Mouse (Mus musculus): ENCODE measurements around the gene Il1rapl2. TPM values are rescaled to one million over a fixed set of nuclear protein-coding genes. Genes with fewer than 3 reads are reported as not detected.

The Il1rapl2 gene
- not detected in 2 replicates for total RNA-seq (2012; rRNA removed)
- not detected in 2 replicates for total RNA-seq (2014; rRNA removed)
- not detected in 2 replicates for polyA plus RNA-seq (2012; ENCODE audit: insufficient read length, low read depth)

DNA sequence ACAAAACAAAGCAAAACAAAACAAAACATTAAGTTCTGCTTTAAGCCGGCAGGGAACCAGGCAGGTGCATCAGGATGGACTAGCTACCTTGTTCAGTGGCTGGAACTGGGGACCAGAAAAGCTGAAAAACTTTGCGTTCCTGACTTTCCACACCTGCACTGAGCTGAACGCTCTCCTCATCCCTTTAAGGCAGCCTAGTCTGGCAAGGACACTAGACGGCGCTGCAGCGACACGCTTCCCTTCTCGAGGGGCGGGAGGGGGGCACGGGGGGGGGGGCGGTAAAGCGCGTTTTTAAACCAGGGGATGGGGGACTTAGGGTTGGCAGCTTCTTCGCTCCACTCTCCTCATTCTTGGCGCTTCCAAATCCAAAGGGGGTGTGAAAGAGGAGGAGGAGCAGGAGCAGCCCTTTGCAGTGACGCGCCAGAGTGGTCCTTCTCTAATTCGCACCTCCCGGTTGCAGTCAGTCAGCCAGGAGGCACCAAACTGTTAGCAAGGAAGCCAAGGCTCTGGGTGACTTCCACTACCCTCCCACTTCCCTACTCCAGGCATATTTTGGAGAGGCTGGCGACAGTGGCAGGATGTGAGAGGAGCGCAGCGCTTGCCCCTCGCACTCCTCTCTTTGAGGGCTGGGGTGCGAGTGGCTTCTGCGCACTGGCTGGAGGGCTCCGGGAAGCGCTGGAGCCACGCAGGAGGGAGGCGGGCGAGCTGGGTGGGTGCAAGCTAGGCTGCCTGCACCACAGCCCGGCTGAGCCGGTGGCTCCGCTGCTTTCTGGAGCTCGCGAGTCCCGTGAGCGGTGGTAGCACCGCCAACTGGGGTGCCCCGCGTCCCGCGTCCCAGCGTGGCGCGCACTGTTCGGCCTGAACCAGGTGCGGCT is at the start of gene Il1rapl2:
Gene Il1rapl2 (plus strand): TSS at position 288 of the 875 bp plus-strand sequence.
- Histone ChIP-seq H3K9me3 (replicated peaks; ENCODE audit: low read length) (no peaks in the 10 kb centered on the region), H3K27ac (ENCODE audit: insufficient read depth, low read depth) (no peak within 1 kb of the TSS), H3K9ac (ENCODE audit: insufficient read depth, low read depth) (no peak within 1 kb of the TSS), H3K4me2 (ENCODE audit: insufficient read depth, low read depth, poor library complexity, severe bottlenecking) (no peak within 1 kb of the TSS), H3K4me1 (ENCODE audit: control insufficient read depth in 1 of 2, insufficient read depth in 2 of 2) (no peaks in the 10 kb centered on the region), H3K27me3 (replicated peaks) (no peaks in the 10 kb centered on the region), H3K36me3 (replicated peaks in 1 of 2; ENCODE audit: control insufficient read depth in 1 of 2, insufficient read depth in 1 of 2, low read length in 1 of 2) (no peaks in the 10 kb centered on the region), H3K4me3 (replicated peaks in 1 of 3; ENCODE audit: low read depth in 2 of 3, low read length in 2 of 3, poor library complexity in 1 of 3) (no peak within 1 kb of the TSS), H3K79me2 (replicated peaks; ENCODE audit: control insufficient read depth, extremely low read depth, insufficient read depth, poor library complexity, severe bottlenecking) (no peaks in the 10 kb centered on the region)
- TF ChIP-seq ZC3H11A (IDR thresholded peaks at IDR 0.05; ENCODE audit: low read depth, low read length), result no peak
- TF ChIP-seq USF2 (conservative IDR thresholded peaks at IDR 0.05; ENCODE audit: low read depth, low read length), result no peak
- TF ChIP-seq CTCF (conservative IDR thresholded peaks at IDR 0.05 in 1 of 2, IDR thresholded peaks at IDR 0.05 in 1 of 2; ENCODE audit: low read depth in 2 of 2, low read length in 2 of 2), result no peak
- TF ChIP-seq BHLHE40 (IDR thresholded peaks at IDR 0.05; ENCODE audit: low read depth, low read length), result no peak
- no peak for TF ChIP-seq ZMIZ1 (IDR thresholded peaks at IDR 0.05; ENCODE audit: low read depth, low read length)
- no peak for TF ChIP-seq JUND (conservative IDR thresholded peaks at IDR 0.05; ENCODE audit: low read depth, low read length)
- TF ChIP-seq PAX5 (IDR thresholded peaks at IDR 0.05; ENCODE audit: low read length), result no peak
- TF ChIP-seq POLR2AphosphoS2 (IDR thresholded peaks at IDR 0.05; ENCODE audit: low read depth, low read length), result no peak
- TF ChIP-seq ZNF384 (IDR thresholded peaks at IDR 0.05; ENCODE audit: low read depth, low read length), result no peak
- TF ChIP-seq CHD1 (IDR thresholded peaks at IDR 0.05; ENCODE audit: low read depth, low read length), result no peak
- TF ChIP-seq MEF2A (IDR thresholded peaks at IDR 0.05; ENCODE audit: borderline replicate concordance, low read depth, low read length), result no peak
- no peak for TF ChIP-seq ZKSCAN1 (IDR thresholded peaks at IDR 0.05; ENCODE audit: borderline replicate concordance, low read depth, low read length)
- no peak for TF ChIP-seq RCOR1 (conservative IDR thresholded peaks at IDR 0.05; ENCODE audit: low read depth, low read length)
- TF ChIP-seq E2F4 (IDR thresholded peaks at IDR 0.05; ENCODE audit: insufficient replicate concordance, low read depth, low read length), result no peak
- TF ChIP-seq USF1 (IDR thresholded peaks at IDR 0.05; ENCODE audit: low read depth, low read length), result no peak
- DNase-seq (ENCODE audit: extremely low read depth), result no peak
- dilution Hi-C loops (cut with MboI; ENCODE audit: extremely low pct_ligation_motif_present, extremely low pct_unique_long_range_greater_than_20kb, low sequenced_read_pairs) (no loop called here), in situ Hi-C loops (cut with MboI; ENCODE audit: low pct_ligation_motif_present, low pct_unique_long_range_greater_than_20kb, low sequenced_read_pairs) (no loop called here)

- Histone ChIP-seq H3K27ac (ENCODE audit: insufficient read depth, low read depth) (no peak overlapping the region), H3K36me3 (replicated peaks in 1 of 2; ENCODE audit: control insufficient read depth in 1 of 2, insufficient read depth in 1 of 2, low read length in 1 of 2) (no peaks in the 10 kb centered on the region), H3K27me3 (replicated peaks) (no peaks in the 10 kb centered on the region), H3K9me3 (replicated peaks; ENCODE audit: low read length) (no peaks in the 10 kb centered on the region), H3K4me3 (replicated peaks in 1 of 3; ENCODE audit: low read depth in 2 of 3, low read length in 2 of 3, poor library complexity in 1 of 3) (no peak overlapping the region), H3K4me1 (ENCODE audit: control insufficient read depth in 1 of 2, insufficient read depth in 2 of 2) (no peaks in the 10 kb centered on the region), H3K79me2 (replicated peaks; ENCODE audit: control insufficient read depth, extremely low read depth, insufficient read depth, poor library complexity, severe bottlenecking) (no peaks in the 10 kb centered on the region), H3K4me2 (ENCODE audit: insufficient read depth, low read depth, poor library complexity, severe bottlenecking) (no peak overlapping the region), H3K9ac (ENCODE audit: insufficient read depth, low read depth) (no peak overlapping the region)
- dilution Hi-C loops (cut with MboI; ENCODE audit: extremely low pct_ligation_motif_present, extremely low pct_unique_long_range_greater_than_20kb, low sequenced_read_pairs), result no loop called here
- peak; percentile 68; the same call in 1 of the 2 replicates for TF ChIP-seq MAFK (IDR thresholded peaks at IDR 0.05; ENCODE audit: insufficient replicate concordance, low read length)
- TF ChIP-seq CHD1 (IDR thresholded peaks at IDR 0.05; ENCODE audit: low read depth, low read length), result no peak
- no peak for DNase-seq (ENCODE audit: extremely low read depth)
- in situ Hi-C loops (cut with MboI; ENCODE audit: low pct_ligation_motif_present, low pct_unique_long_range_greater_than_20kb, low sequenced_read_pairs), result no loop called here
These were observed 22.1 kb upstream of the Il1rapl2 start for GRCm38 (mm10) chrX:137548348-137548747.

All from CH12.LX (cell line).